Mouse (Mus musculus): ENCODE measurements around the gene Fbxw27. TPM values are rescaled to one million over a fixed set of nuclear protein-coding genes. Genes with fewer than 3 reads are reported as not detected.
"Not testable (repeated sequence)": the region's sequence is repeated elsewhere in the genome, so short reads cannot be mapped to it uniquely, and the experiment has no call there.

The Fbxw27 gene
- polyA plus RNA-seq, 1 experiment from 2014 or later: not detected

- H3K9me3 ChIP-seq (replicated peaks): no peaks in the 10 kb centered on the region
- no peak for DNase-seq (ENCODE audit: low spot score)
- H3K4me3 ChIP-seq: no peak overlapping the region
- H3K27ac ChIP-seq (replicated peaks): no peak overlapping the region
- no peaks in the 10 kb centered on the region for H3K36me3 ChIP-seq
- no peaks in the 10 kb centered on the region for H3K4me1 ChIP-seq
- WGBS: 83% methylated on average over 2 of the region's 2 CpGs
- H3K27me3 ChIP-seq (ENCODE audit: low read depth, poor library complexity, severe bottlenecking): no peaks in the 10 kb centered on the region
Observed at GRCm38 (mm10) chr9:109795811-109796210, 5.3 kb upstream of the Fbxw27 start.

GRCm38 (mm10) chr9:109795221-109795620 is 4.8 kb upstream of the Fbxw27 start:
- no peak for DNase-seq (ENCODE audit: low spot score)
- H3K36me3 ChIP-seq: no peaks in the 10 kb centered on the region
- H3K4me3 ChIP-seq: no peak overlapping the region
- WGBS: 91% methylated on average over 2 of the region's 2 CpGs
- no peaks in the 10 kb centered on the region for H3K27me3 ChIP-seq (ENCODE audit: low read depth, poor library complexity, severe bottlenecking)
- H3K9me3 ChIP-seq (replicated peaks): no peaks in the 10 kb centered on the region
- H3K4me1 ChIP-seq: no peaks in the 10 kb centered on the region
- no peak overlapping the region for H3K27ac ChIP-seq (replicated peaks)

GRCm38 (mm10) chr9:109766841-109767240 is 23.6 kb downstream of the Fbxw27 start:
- H3K27ac ChIP-seq (replicated peaks); H3K36me3 ChIP-seq; H3K27me3 ChIP-seq (ENCODE audit: low read depth, poor library complexity, severe bottlenecking); H3K4me1 ChIP-seq; H3K4me3 ChIP-seq; DNase-seq (ENCODE audit: low spot score): not testable (repeated sequence)
- H3K9me3 ChIP-seq (replicated peaks): peaks cover 14% of the 10 kb centered on the region
- WGBS: 74% methylated on average over 1 of the region's 1 CpGs

- not testable (repeated sequence) for H3K27ac ChIP-seq (replicated peaks); H3K4me1 ChIP-seq; DNase-seq (ENCODE audit: low spot score); H3K27me3 ChIP-seq (ENCODE audit: low read depth, poor library complexity, severe bottlenecking); H3K4me3 ChIP-seq; H3K9me3 ChIP-seq (replicated peaks); H3K36me3 ChIP-seq
- WGBS: 88% methylated on average over 3 of the region's 3 CpGs
Observed at GRCm38 (mm10) chr9:109745989-109746388, 44.5 kb downstream of the Fbxw27 start, which contains the start of gene Fbxw26. Fbxw26 (minus strand) TSS chr9:109746089.

Other genes with a start within 250 kb of the Fbxw27 start
- gene Fbxw15, start 222.4 kb downstream of the Fbxw27 start, polyA plus RNA-seq (2016; fragmentation: Nextera tagmentation; extraction: Ambion mirVana): not detected in 2 replicates
- gene Fbxw24, start 164.6 kb downstream of the Fbxw27 start, polyA plus RNA-seq (2016; fragmentation: Nextera tagmentation; extraction: Ambion mirVana): not detected in 2 replicates
- gene Fbxw25, start 126.0 kb downstream of the Fbxw27 start, polyA plus RNA-seq (2016; fragmentation: Nextera tagmentation; extraction: Ambion mirVana): not detected in 2 replicates
- gene Fbxw18, start 88.0 kb downstream of the Fbxw27 start, polyA plus RNA-seq (2016; fragmentation: Nextera tagmentation; extraction: Ambion mirVana): 0.22 TPM in 1 of 2 replicates, not detected in the other
- not detected in 2 replicates for gene Fbxw26, start 44.6 kb downstream of the Fbxw27 start, polyA plus RNA-seq (2016; fragmentation: Nextera tagmentation; extraction: Ambion mirVana)
- gene Spink8, start 21.6 kb upstream of the Fbxw27 start, polyA plus RNA-seq (2016; fragmentation: Nextera tagmentation; extraction: Ambion mirVana): not detected in 2 replicates
- 109 and 126 TPM in 2 replicates for gene Nme6, start 42.1 kb upstream of the Fbxw27 start, polyA plus RNA-seq (2016; fragmentation: Nextera tagmentation; extraction: Ambion mirVana)
- gene Camp, start 58.9 kb upstream of the Fbxw27 start, polyA plus RNA-seq (2016; fragmentation: Nextera tagmentation; extraction: Ambion mirVana): 0.16 TPM in 1 of 2 replicates, not detected in the other
- gene Cdc25a, start 84.9 kb upstream of the Fbxw27 start, polyA plus RNA-seq (2016; fragmentation: Nextera tagmentation; extraction: Ambion mirVana): 38.7 and 39.5 TPM in 2 replicates
- gene Map4, start 140.8 kb upstream of the Fbxw27 start, polyA plus RNA-seq (2016; fragmentation: Nextera tagmentation; extraction: Ambion mirVana): 69.3 and 84.1 TPM in 2 replicates

Measured in midbrain, embryonic 10.5 days (tissue).